Mouse (Mus musculus): ENCODE results near the gene Tns2.

- TF ChIP-seq CTCF (IDR thresholded peaks at IDR 0.05; ENCODE audit: low read depth) (no peak), EP300 (optimal IDR thresholded peaks at IDR 0.05) (no peak)
Observed at GRCm38 (mm10) chr15:102097147-102097915, 2.9 kb upstream of the Tns2 start.
